Mouse (Mus musculus): ENCODE measurements around the gene Hoxb1. TPM values are rescaled to one million over a fixed set of nuclear protein-coding genes. Genes with fewer than 3 reads are reported as not detected.
A peak's percentile ranks its signal among the peaks of the same experiment; 100 is the strongest.

The Hoxb1 gene
- polyA plus RNA-seq, 1 experiment from 2014 or later, result not detected

GRCm38 (mm10) chr11:96408234-96409010 is 42.9 kb downstream of the Hoxb1 start:
- WGBS, result 37% methylated on average over 14 of the region's 14 CpGs
- H3K4me2 ChIP-seq, result peak overlapping the region; percentile 43; the same call in 1 of the 2 replicates
- no peaks in the 10 kb centered on the region for H3K9me3 ChIP-seq
- no peak for ATAC-seq (ENCODE audit: insufficient read depth, low FRiP score, low read depth)
- H3K27ac ChIP-seq, result peak overlapping the region; percentile 42
- no peak overlapping the region for H3K4me3 ChIP-seq (replicated peaks)
- H3K36me3 ChIP-seq, result no peaks in the 10 kb centered on the region
- peaks cover 25% of the 10 kb centered on the region for H3K4me1 ChIP-seq
- no peaks in the 10 kb centered on the region for H3K27me3 ChIP-seq (replicated peaks)
- no peak overlapping the region for H3K9ac ChIP-seq

- H3K9ac ChIP-seq, result no peak overlapping the region
- no peak overlapping the region for H3K4me3 ChIP-seq (replicated peaks)
- H3K4me2 ChIP-seq, result no peak overlapping the region
- 78% methylated on average over 5 of the region's 5 CpGs for WGBS
- ATAC-seq (ENCODE audit: insufficient read depth, low FRiP score, low read depth), result no peak
- H3K9me3 ChIP-seq, result no peaks in the 10 kb centered on the region
- peaks cover 21% of the 10 kb centered on the region for H3K4me1 ChIP-seq
- H3K27me3 ChIP-seq (replicated peaks), result no peaks in the 10 kb centered on the region
- H3K36me3 ChIP-seq, result no peaks in the 10 kb centered on the region
- H3K27ac ChIP-seq, result no peak overlapping the region
Measured at GRCm38 (mm10) chr11:96411019-96411418, 45.5 kb downstream of the Hoxb1 start.

- no peak for ATAC-seq (ENCODE audit: insufficient read depth, low FRiP score, low read depth)
- peaks cover 19% of the 10 kb centered on the region for H3K4me1 ChIP-seq
- no peaks in the 10 kb centered on the region for H3K27me3 ChIP-seq (replicated peaks)
- no peaks in the 10 kb centered on the region for H3K9me3 ChIP-seq
- no peak overlapping the region for H3K9ac ChIP-seq
- no peaks in the 10 kb centered on the region for H3K36me3 ChIP-seq
- WGBS, result 69% methylated on average over 4 of the region's 4 CpGs
- no peak overlapping the region for H3K4me2 ChIP-seq
- H3K27ac ChIP-seq, result no peak overlapping the region
- no peak overlapping the region for H3K4me3 ChIP-seq (replicated peaks)
Measured at GRCm38 (mm10) chr11:96411934-96412333, 46.4 kb downstream of the Hoxb1 start.

GRCm38 (mm10) chr11:96412941-96413491 is 47.5 kb downstream of the Hoxb1 start:
- 65% methylated on average over 9 of the region's 9 CpGs for WGBS
- Histone ChIP-seq H3K4me1 (peaks cover 11% of the 10 kb centered on the region; the same call in 1 of the 2 replicates), H3K9me3 (no peaks in the 10 kb centered on the region), H3K9ac (no peak overlapping the region), H3K36me3 (no peaks in the 10 kb centered on the region), H3K4me2 (peak overlapping the region; percentile 9; the same call in 1 of the 2 replicates), H3K27ac (0 out of 2 replicates have a peak overlapping the region, but pooled peaks have one; percentile 28), H3K27me3 (replicated peaks) (no peaks in the 10 kb centered on the region), H3K4me3 (replicated peaks) (no peak overlapping the region)
- ATAC-seq (ENCODE audit: insufficient read depth, low FRiP score, low read depth), result no peak

- ATAC-seq (ENCODE audit: insufficient read depth, low FRiP score, low read depth), result peak; percentile 35; the same call in 1 of the 2 replicates
- peak overlapping the region; percentile 9; the same call in 1 of the 2 replicates for H3K4me2 ChIP-seq
- peaks cover 8% of the 10 kb centered on the region; the same call in 1 of the 2 replicates for H3K4me1 ChIP-seq
- no peaks in the 10 kb centered on the region for H3K36me3 ChIP-seq
- no peaks in the 10 kb centered on the region for H3K9me3 ChIP-seq
- no peak overlapping the region for H3K9ac ChIP-seq
- no peak overlapping the region for H3K4me3 ChIP-seq (replicated peaks)
- no peaks in the 10 kb centered on the region for H3K27me3 ChIP-seq (replicated peaks)
- WGBS, result 33% methylated on average over 8 of the region's 8 CpGs
- H3K27ac ChIP-seq, result peak overlapping the region; percentile 60; the same call in 1 of the 2 replicates
Measured at GRCm38 (mm10) chr11:96413527-96413926, 48.0 kb downstream of the Hoxb1 start.

GRCm38 (mm10) chr11:96414002-96414401 is 48.5 kb downstream of the Hoxb1 start:
- no peaks in the 10 kb centered on the region for H3K36me3 ChIP-seq
- H3K9ac ChIP-seq, result no peak overlapping the region
- no peak for ATAC-seq (ENCODE audit: insufficient read depth, low FRiP score, low read depth)
- H3K4me2 ChIP-seq, result no peak overlapping the region
- no peaks in the 10 kb centered on the region for H3K9me3 ChIP-seq
- no peak overlapping the region for H3K4me3 ChIP-seq (replicated peaks)
- H3K27me3 ChIP-seq (replicated peaks), result no peaks in the 10 kb centered on the region
- peaks cover 3% of the 10 kb centered on the region; the same call in 1 of the 2 replicates for H3K4me1 ChIP-seq
- H3K27ac ChIP-seq, result peak overlapping the region; percentile 60; the same call in 1 of the 2 replicates
- WGBS, result 26% methylated on average over 2 of the region's 2 CpGs

MicroRNAs encoded within 50 kb of the gene (microRNA counts, 519-probe panel; counts per million panel counts)
- 3,512 counts per million, percentile 88 among the panel's probes with 10 or more counts for microRNA mmu-miR-10a

Small RNA genes within 50 kb of the gene (microRNA-seq; reads per million reads assigned to microRNA genes)
- 43,824 reads per million, percentile 99 among the genes with 10 or more reads in this experiment for gene Mir10a

Other genes starting within 250 kb of the Hoxb1 start
- 0.31 and 0.36 TPM in 2 replicates for gene Ttll6, start 232.0 kb upstream of the Hoxb1 start, polyA plus RNA-seq (2015; fragmentation: Nextera tagmentation; extraction: Ambion mirVana)
- 0.05 TPM in 1 of 2 replicates, not detected in the other for gene Hoxb13, start 171.4 kb upstream of the Hoxb1 start, polyA plus RNA-seq (2015; fragmentation: Nextera tagmentation; extraction: Ambion mirVana)
- 0.13 and 0.35 TPM in 2 replicates for gene Hoxb9, start 94.3 kb upstream of the Hoxb1 start, polyA plus RNA-seq (2015; fragmentation: Nextera tagmentation; extraction: Ambion mirVana)
- gene Hoxb8, start 83.8 kb upstream of the Hoxb1 start, polyA plus RNA-seq (2015; fragmentation: Nextera tagmentation; extraction: Ambion mirVana), result 1.1 and 1.9 TPM in 2 replicates
- gene Hoxb7, start 79.1 kb upstream of the Hoxb1 start, polyA plus RNA-seq (2015; fragmentation: Nextera tagmentation; extraction: Ambion mirVana), result 7.0 and 9.1 TPM in 2 replicates
- 7.5 and 10.7 TPM in 2 replicates for gene Hoxb6, start 73.3 kb upstream of the Hoxb1 start, polyA plus RNA-seq (2015; fragmentation: Nextera tagmentation; extraction: Ambion mirVana)
- gene Hoxb5, start 62.4 kb upstream of the Hoxb1 start, polyA plus RNA-seq (2015; fragmentation: Nextera tagmentation; extraction: Ambion mirVana), result 17.6 and 17.9 TPM in 2 replicates
- 3.4 and 3.6 TPM in 2 replicates for gene Hoxb4, start 47.5 kb upstream of the Hoxb1 start, polyA plus RNA-seq (2015; fragmentation: Nextera tagmentation; extraction: Ambion mirVana)
- 2.5 and 2.7 TPM in 2 replicates for gene Hoxb3, start 42.4 kb upstream of the Hoxb1 start, polyA plus RNA-seq (2015; fragmentation: Nextera tagmentation; extraction: Ambion mirVana)
- 20.3 and 21.0 TPM in 2 replicates for gene Hoxb2, start 15.2 kb upstream of the Hoxb1 start, polyA plus RNA-seq (2015; fragmentation: Nextera tagmentation; extraction: Ambion mirVana)
- 1.1 TPM in 2 replicates for gene Skap1, start 98.8 kb downstream of the Hoxb1 start, polyA plus RNA-seq (2015; fragmentation: Nextera tagmentation; extraction: Ambion mirVana)